Mouse (Mus musculus) intestine, embryonic 16.5 days (tissue): ENCODE data around the gene Thoc6. TPM values are rescaled to one million over a fixed set of nuclear protein-coding genes. Genes with fewer than 3 reads are reported as not detected.

Experiments
- ATAC-seq: fragments of 200-750 bp; cut with Nextera tagmentation; 2 replicates; pipeline ENCODE4 v1.8.0; 2017; ENCODE audit warnings: moderate TSS enrichment, moderate library complexity
- H3K27ac ChIP-seq: fragments of 300-500 bp; sonication (generic); 2 replicates; pipeline ENCODE4 v1.5.1; 2014; ENCODE audit warnings: mild to moderate bottlenecking, low read length
- H3K27me3 ChIP-seq: fragments of 300-500 bp; sonication (generic); replicated peaks from 2 replicates; pipeline ENCODE4 v1.6.1; 2014; ENCODE audit warnings: low read length, control low read depth, mixed read lengths; ENCODE audit not compliant: control insufficient read depth, insufficient read depth
- H3K36me3 ChIP-seq: fragments of 300-500 bp; sonication (generic); 2 replicates; pipeline ENCODE4 v1.6.1; 2014; ENCODE audit warnings: low read length, control low read depth; ENCODE audit not compliant: control insufficient read depth, insufficient read depth
- H3K4me1 ChIP-seq: fragments of 300-500 bp; sonication (generic); 2 replicates; pipeline ENCODE4 v1.6.1; 2014; ENCODE audit warnings: low read length, control low read depth, mixed read lengths; ENCODE audit not compliant: control insufficient read depth, insufficient read depth
- H3K4me2 ChIP-seq: fragments of 300-500 bp; sonication (generic); 2 replicates; pipeline ENCODE4 v1.6.1; 2014; ENCODE audit warnings: low read depth, low read length, control low read depth
- H3K4me3 ChIP-seq: fragments of 300-500 bp; sonication (generic); 2 replicates; pipeline ENCODE4 v1.5.1; 2014; ENCODE audit warnings: mild to moderate bottlenecking, low read length
- H3K9ac ChIP-seq: fragments of 300-500 bp; sonication (generic); 2 replicates; pipeline ENCODE4 v1.6.1; 2014; ENCODE audit warnings: low read depth, low read length
- H3K9me3 ChIP-seq: fragments of 300-500 bp; sonication (generic); 2 replicates; pipeline ENCODE4 v1.6.1; 2016; ENCODE audit warnings: low read length, control low read depth; ENCODE audit not compliant: control insufficient read depth
- WGBS: fragments of 180-500 bp; shearing (Covaris S2); extraction: QIAGEN DNeasy Blood & Tissue Kit; methylation state at CpG from one replicate; pipeline ENCODE4 v1.1.7; 2014; 5-methylcytosine and 5-hydroxymethylcytosine counted together
- polyA plus RNA-seq: library from polyadenylated mRNA; unstranded; fragments of >200 nt; fragmentation: Nextera tagmentation; extraction: Ambion mirVana; gene quantifications from 2 replicates; pipeline ENCODE4 v1.2.1, GENCODE M21; 2015

Thoc6 gene
- polyA plus RNA-seq, 1 experiment from 2014 or later: 46.1 TPM

- WGBS: 67% methylated on average over 7 of the region's 7 CpGs
- Histone ChIP-seq H3K36me3 (no peaks in the 10 kb centered on the region), H3K4me1 (no peaks in the 10 kb centered on the region), H3K27ac (no peak overlapping the region), H3K4me2 (no peak overlapping the region), H3K9ac (no peak overlapping the region), H3K4me3 (no peak overlapping the region), H3K27me3 (no peaks in the 10 kb centered on the region), H3K9me3 (no peaks in the 10 kb centered on the region)
- ATAC-seq: no peak
Measured at GRCm38 (mm10) chr17:23620351-23620750, 53.3 kb downstream of the Thoc6 start.

Other genes with a start within 250 kb of the Thoc6 start
- gene Vmn2r117, start 194.2 kb downstream of the Thoc6 start, polyA plus RNA-seq: not detected in 2 replicates
- 16.0 and 16.8 TPM in 2 replicates for gene Zfp213, start 109.6 kb downstream of the Thoc6 start, polyA plus RNA-seq
- gene Zfp13, start 74.4 kb downstream of the Thoc6 start, polyA plus RNA-seq: 8.6 and 8.8 TPM in 2 replicates
- gene Zscan10, start 73.0 kb downstream of the Thoc6 start, polyA plus RNA-seq: 0.09 TPM in 1 of 2 replicates, not detected in the other
- gene Mmp25, start 28.6 kb downstream of the Thoc6 start, polyA plus RNA-seq: 0.64 and 0.70 TPM in 2 replicates
- 5.8 and 6.5 TPM in 2 replicates for gene Bicdl2, start 13.4 kb downstream of the Thoc6 start, polyA plus RNA-seq
- gene Hcfc1r1, start 286 bp downstream of the Thoc6 start, polyA plus RNA-seq: 81.0 and 87.3 TPM in 2 replicates
- 19.3 and 22.8 TPM in 2 replicates for gene Tnfrsf12a, start 3.6 kb upstream of the Thoc6 start, polyA plus RNA-seq
- 18.9 and 23.3 TPM in 2 replicates for gene Cldn6, start 5.4 kb upstream of the Thoc6 start, polyA plus RNA-seq
- gene Cldn9, start 10.1 kb upstream of the Thoc6 start, polyA plus RNA-seq: 1.8 and 1.9 TPM in 2 replicates
- gene 1520401A03Rik, start 48.9 kb upstream of the Thoc6 start, polyA plus RNA-seq: not detected in 2 replicates
- 36.9 and 44.6 TPM in 2 replicates for gene Pkmyt1, start 52.5 kb upstream of the Thoc6 start, polyA plus RNA-seq
- 23.5 and 25.3 TPM in 2 replicates for gene Paqr4, start 67.0 kb upstream of the Thoc6 start, polyA plus RNA-seq
- 0.44 and 0.51 TPM in 2 replicates for gene Kremen2, start 72.0 kb upstream of the Thoc6 start, polyA plus RNA-seq
- 44.5 and 44.9 TPM in 2 replicates for gene Flywch1, start 97.7 kb upstream of the Thoc6 start, polyA plus RNA-seq
- 9.8 and 14.9 TPM in 2 replicates for gene Flywch2, start 112.2 kb upstream of the Thoc6 start, polyA plus RNA-seq
- gene Srrm2, start 116.7 kb upstream of the Thoc6 start, polyA plus RNA-seq: 319 and 373 TPM in 2 replicates
- 836 and 930 TPM in 2 replicates for gene Elob, start 155.3 kb upstream of the Thoc6 start, polyA plus RNA-seq
- 0.17 TPM in 1 of 2 replicates, not detected in the other for gene Prss33, start 162.2 kb upstream of the Thoc6 start, polyA plus RNA-seq
- gene Prss32, start 170.0 kb upstream of the Thoc6 start, polyA plus RNA-seq: 11.8 and 14.5 TPM in 2 replicates
- 2.7 and 3.4 TPM in 2 replicates for gene Prss41, start 170.3 kb upstream of the Thoc6 start, polyA plus RNA-seq
- gene Prss21, start 194.2 kb upstream of the Thoc6 start, polyA plus RNA-seq: not detected in 2 replicates
- gene Dcpp1, start 207.0 kb upstream of the Thoc6 start, polyA plus RNA-seq: not detected in 2 replicates
- gene Dcpp2, start 207.0 kb upstream of the Thoc6 start, polyA plus RNA-seq: not detected in 2 replicates
- not detected in 2 replicates for gene Dcpp3, start 243.6 kb upstream of the Thoc6 start, polyA plus RNA-seq